Mouse (Mus musculus): Measurements from ENCODE around the gene Tmem174. TPM values are rescaled to one million over a fixed set of nuclear protein-coding genes. Genes with fewer than 3 reads are reported as not detected.

The Tmem174 gene
- not detected for total RNA-seq (2021)
- not detected in 2 replicates for polyA plus RNA-seq (2012; rRNA removed)
- long read RNA-seq, result 0 reads

- no peak for DNase-seq
These were observed at the start of gene Tmem174 for GRCm38 (mm10) chr13:98637145-98637544. TSS of gene Tmem174 (minus strand) at chr13:98637410.

GRCm38 (mm10) chr13:98684144-98684900, 47.1 kb upstream of the Tmem174 start:
- DNase-seq, result no peak

GRCm38 (mm10) chr13:98683412-98683811, 46.2 kb upstream of the Tmem174 start:
- no peak for DNase-seq

GRCm38 (mm10) chr13:98680470-98681060, 43.4 kb upstream of the Tmem174 start:
- no peak for DNase-seq

GRCm38 (mm10) chr13:98679631-98680041, 42.4 kb upstream of the Tmem174 start:
- no peak for DNase-seq

GRCm38 (mm10) chr13:98679230-98679629, 42.0 kb upstream of the Tmem174 start:
- no peak for DNase-seq

- no peak for DNase-seq
These were observed 36.7 kb upstream of the Tmem174 start for GRCm38 (mm10) chr13:98673922-98674321.

- no peak for DNase-seq
These were observed 32.1 kb upstream of the Tmem174 start for GRCm38 (mm10) chr13:98669296-98669695.

- no peak for DNase-seq
These were observed 30.1 kb upstream of the Tmem174 start for GRCm38 (mm10) chr13:98667316-98667715.

GRCm38 (mm10) chr13:98665240-98665639, 28.0 kb upstream of the Tmem174 start:
- DNase-seq, result no peak

GRCm38 (mm10) chr13:98662173-98662675, 25.0 kb upstream of the Tmem174 start:
- no peak for DNase-seq

GRCm38 (mm10) chr13:98656034-98656471, 18.8 kb upstream of the Tmem174 start:
- no peak for DNase-seq

- DNase-seq, result no peak
These were observed 18.1 kb upstream of the Tmem174 start for GRCm38 (mm10) chr13:98655346-98655745.

GRCm38 (mm10) chr13:98654129-98654939, 17.1 kb upstream of the Tmem174 start:
- DNase-seq, result no peak

GRCm38 (mm10) chr13:98652194-98652593, 15.0 kb upstream of the Tmem174 start:
- no peak for DNase-seq

- no peak for DNase-seq
These were observed 14.2 kb upstream of the Tmem174 start for GRCm38 (mm10) chr13:98651228-98651977.

GRCm38 (mm10) chr13:98647775-98648568, 10.8 kb upstream of the Tmem174 start:
- no peak for DNase-seq

- no peak for DNase-seq
These were observed 1.4 kb upstream of the Tmem174 start for GRCm38 (mm10) chr13:98638507-98639166.

GRCm38 (mm10) chr13:98636571-98636970, 639 bp downstream of the Tmem174 start:
- no peak for DNase-seq
